In the genomic region with DNA sequence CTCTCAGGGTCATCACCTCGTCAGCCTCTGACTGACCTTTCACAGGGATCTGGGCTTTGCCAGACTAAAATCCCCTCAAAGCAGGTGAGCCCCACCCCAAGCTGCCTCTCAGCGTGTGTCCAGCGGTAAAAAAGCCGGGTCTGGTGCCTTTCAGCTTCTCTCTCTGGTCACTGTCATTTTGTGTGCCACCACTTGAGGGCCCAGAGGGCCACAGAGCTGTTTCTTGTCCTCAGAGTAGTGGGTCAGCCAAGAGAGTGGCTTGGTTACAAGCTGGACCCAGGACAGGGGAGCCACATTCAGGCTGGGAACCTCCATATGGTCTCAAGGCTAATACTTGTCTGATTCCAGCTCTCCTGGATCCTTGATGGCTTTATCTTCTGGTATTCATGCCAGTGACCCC, we compare ENCODE assay signal across 14 mouse cellular contexts.
DNase-seq lines count a peak whose midpoint lies in the region; ATAC-seq and TF ChIP-seq lines count a peak whose summit lies in the region.
"Had no signal": no experiment of that assay in that cellular context is flagged by ENCODE, and none has a peak within 500 bp of the region (broad histone marks: within the 10 kb centered on the region; RNA-seq: fewer than 3 reads in every experiment).

No protein-coding gene starts in this region.

- H3K27ac ChIP-seq in gastrocnemius, adult 2 months, result no peak overlapping the region
- no peak overlapping the region for H3K27ac ChIP-seq in lung, embryonic 14.5 days (ENCODE audit: low read depth)
- H3K27ac ChIP-seq: embryonic facial prominence, embryonic 10.5 days; forebrain, embryonic 12.5 days; hindbrain, embryonic 12.5 days; limb, embryonic 13.5 days; macrophage had no signal

- no peak overlapping the region for H3K4me2 ChIP-seq in lung, embryonic 14.5 days
- H3K4me2 ChIP-seq: forebrain, embryonic 12.5 days; hindbrain, embryonic 12.5 days; limb, embryonic 13.5 days had no signal

- no peak overlapping the region for H3K4me3 ChIP-seq in gastrocnemius, adult 2 months
- H3K4me3 ChIP-seq in lung, embryonic 14.5 days (ENCODE audit: low read depth, low read length), result no peak overlapping the region
- H3K4me3 ChIP-seq in lung, adult 2 months (replicated peaks; ENCODE audit: extremely low read depth, low read depth, low read length), result no peak overlapping the region
- H3K4me3 ChIP-seq: embryonic facial prominence, embryonic 10.5 days; forebrain, embryonic 12.5 days; hindbrain, embryonic 12.5 days; limb, embryonic 13.5 days had no signal

- H3K27me3 ChIP-seq in lung, embryonic 14.5 days (ENCODE audit: insufficient read depth, low read length), result peaks cover 36% of the 10 kb centered on the region

- ATAC-seq in lung, embryonic 14.5 days (ENCODE audit: insufficient read depth), result no peak

- intact Hi-C loops in gastrocnemius, adult 2 months (cut with DNase I), result loop anchor here (10.0 kb wide), 1 partner anchor 243 kb away; no protein-coding TSS in a partner anchor

- 6% methylated on average over 4 of the region's 4 CpGs for WGBS in lung, embryonic 14.5 days
- WGBS in lung, adult 2 months, result 16% methylated on average over 4 of the region's 4 CpGs

- no peak for TF ChIP-seq POLR2A in brain, embryonic 14.5 days (IDR thresholded peaks at IDR 0.05; ENCODE audit: borderline replicate concordance, extremely low read depth, insufficient read depth, insufficient read length, poor library complexity, severe bottlenecking)
- TF ChIP-seq POLR2A in lung, adult 2 months (IDR thresholded peaks at IDR 0.05; ENCODE audit: borderline replicate concordance, extremely low read depth, low read depth, low read length), result no peak

- no peaks in the 10 kb centered on the region for H3K9me3 ChIP-seq in lung, embryonic 14.5 days (ENCODE audit: low read depth, low read length)
- H3K9me3 ChIP-seq: embryonic facial prominence, embryonic 10.5 days; forebrain, embryonic 12.5 days; hindbrain, embryonic 12.5 days; limb, embryonic 13.5 days had no signal

- no peaks in the 10 kb centered on the region for H3K36me3 ChIP-seq in lung, embryonic 14.5 days (ENCODE audit: insufficient read depth)
- H3K36me3 ChIP-seq: embryonic facial prominence, embryonic 10.5 days; forebrain, embryonic 12.5 days; hindbrain, embryonic 12.5 days; limb, embryonic 13.5 days had no signal

- H3K4me1 ChIP-seq in lung, embryonic 14.5 days (ENCODE audit: insufficient read depth), result no peaks in the 10 kb centered on the region
- no peaks in the 10 kb centered on the region for H3K4me1 ChIP-seq in lung, adult 2 months (ENCODE audit: control insufficient read depth, insufficient read depth, low read length)

- peak; percentile 46 for TF ChIP-seq CTCF in gastrocnemius, adult 2 months (IDR thresholded peaks at IDR 0.05)
- peak; percentile 35 for TF ChIP-seq CTCF in lung, embryonic 14.5 days (IDR thresholded peaks at IDR 0.05; ENCODE audit: low read depth)
- TF ChIP-seq CTCF in brain, embryonic 14.5 days (IDR thresholded peaks at IDR 0.05; ENCODE audit: borderline replicate concordance, extremely low read depth, insufficient read depth, insufficient read length), result peak; percentile 17; the same call in 1 of the 2 replicates
- no peak for TF ChIP-seq CTCF in lung, adult 2 months (IDR thresholded peaks at IDR 0.05; ENCODE audit: insufficient read depth, low read length)

- H3K9ac ChIP-seq in lung, embryonic 14.5 days, result no peak overlapping the region
- H3K9ac ChIP-seq: forebrain, embryonic 12.5 days; hindbrain, embryonic 12.5 days; limb, embryonic 13.5 days had no signal

- peak; percentile 45 for DNase-seq in gastrocnemius, adult 2 months
- DNase-seq in gastrocnemius, postnatal 4 days (ENCODE audit: low spot score in 2 of 2), result no peak
- DNase-seq in lung, embryonic 14.5 days, result peak; percentile 35
- no peak for DNase-seq in lung, postnatal 25 days (ENCODE audit: low spot score)
- DNase-seq in brain, embryonic 14.5 days (ENCODE audit: low read depth), result no peak
- DNase-seq in kidney, postnatal 10 days, result peak; percentile 43
- no peak for DNase-seq in lung, postnatal 10 days
- DNase-seq in lung, adult 2 months, result no peak
- DNase-seq: layer of hippocampus, adult 9-11 months had no signal

Comparison
In these comparisons a context has a peak if more than half of its experiments do, and no peak if none do; other contexts are left out.
1. DNase-seq: peak in gastrocnemius, adult 2 months (single experiment), lung, embryonic 14.5 days (single experiment) and kidney, postnatal 10 days (single experiment); none in gastrocnemius, postnatal 4 days (0 of 2), lung, postnatal 25 days (single experiment), brain, embryonic 14.5 days (single experiment), lung, postnatal 10 days (single experiment) and lung, adult 2 months (single experiment).